Mouse (Mus musculus) heart, postnatal 10 days (tissue): ENCODE measurements at regions not wholly inside any gene's neighbourhood (a gene's known extent, or its start where the extent isn't known, plus 50 kb on each side); places are given as distances from the start of the nearest gene placed in this dataset.
"Not testable (repeated sequence)": the region's sequence is repeated elsewhere in the genome, so short reads cannot be mapped to it uniquely, and the experiment has no call there.

Experiments
- DNase-seq, 2 experiments: peaks; one replicate each; pipeline ENCODE4 v3.0.0; 2021
- intact Hi-C: fragments of 180-260 bp; cut with DNase I; formaldehyde crosslinking; loops from one replicate; pipeline ENCODE4 v1.15.1; 2025

- DNase-seq: peak; percentile 29 to 43
- intact Hi-C loops: not testable (repeated sequence)
Measured at GRCm38 (mm10) chr7:60492028-60492995, 352.3 kb upstream of the Snrpn start.

GRCm38 (mm10) chr7:60487839-60488454 is 347.9 kb upstream of the Snrpn start:
- DNase-seq: peak in 1 of 2 experiments; percentile 6
- intact Hi-C loops: loop anchor here (5.0 kb wide), 2 partner anchors 101 to 1914 kb away; no protein-coding TSS in a partner anchor

GRCm38 (mm10) chr7:60450074-60450603 is 310.1 kb upstream of the Snrpn start:
- intact Hi-C loops, DNase-seq: not testable (repeated sequence)

- intact Hi-C loops, DNase-seq: not testable (repeated sequence)
Measured at GRCm38 (mm10) chr7:60449239-60450073, 309.4 kb upstream of the Snrpn start.

GRCm38 (mm10) chr7:60438781-60439180 is 298.8 kb upstream of the Snrpn start:
- DNase-seq: no peak
- intact Hi-C loops: no loop called here

GRCm38 (mm10) chr7:60391011-60391863 is 251.2 kb upstream of the Snrpn start:
- DNase-seq: peak; percentile 36 to 56
- intact Hi-C loops: not testable (repeated sequence)

- intact Hi-C loops: loop anchor here (5.0 kb wide), 1 partner anchor 100 kb away; no protein-coding TSS in a partner anchor
- peak in 1 of 2 experiments; percentile 1 for DNase-seq
Measured at GRCm38 (mm10) chr7:60386957-60387356, 246.9 kb upstream of the Snrpn start.

- DNase-seq, intact Hi-C loops: not testable (repeated sequence)
Measured at GRCm38 (mm10) chr7:60374001-60374400, 234.0 kb upstream of the Snrpn start.

GRCm38 (mm10) chr7:60352206-60352605 is 212.2 kb upstream of the Snrpn start:
- DNase-seq, intact Hi-C loops: not testable (repeated sequence)
